Mouse (Mus musculus): ENCODE data around the gene Tmem104.

Gene Tmem104

DNA sequence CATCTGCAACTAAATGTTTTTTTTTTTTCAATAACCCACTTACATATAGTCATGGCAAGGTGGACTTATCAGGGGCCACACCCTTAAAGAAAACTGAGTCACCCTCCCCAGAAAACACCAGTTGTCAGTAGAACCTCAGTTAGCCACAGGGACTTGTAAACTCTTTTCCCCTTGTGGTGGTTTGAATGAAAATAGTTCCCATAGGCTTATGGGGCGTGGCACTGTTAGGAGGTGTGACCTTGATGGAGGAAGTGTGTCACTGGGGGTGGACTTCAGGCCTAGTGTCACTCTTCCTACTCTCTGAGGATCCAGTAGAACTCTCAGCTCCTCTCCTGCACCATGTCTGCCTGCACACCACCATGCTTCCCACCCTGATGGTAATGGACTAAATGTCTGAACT is 92.4 kb downstream of the Tmem104 start:
- no peak for DNase-seq (ENCODE audit: low spot score in 2 of 2)

DNA sequence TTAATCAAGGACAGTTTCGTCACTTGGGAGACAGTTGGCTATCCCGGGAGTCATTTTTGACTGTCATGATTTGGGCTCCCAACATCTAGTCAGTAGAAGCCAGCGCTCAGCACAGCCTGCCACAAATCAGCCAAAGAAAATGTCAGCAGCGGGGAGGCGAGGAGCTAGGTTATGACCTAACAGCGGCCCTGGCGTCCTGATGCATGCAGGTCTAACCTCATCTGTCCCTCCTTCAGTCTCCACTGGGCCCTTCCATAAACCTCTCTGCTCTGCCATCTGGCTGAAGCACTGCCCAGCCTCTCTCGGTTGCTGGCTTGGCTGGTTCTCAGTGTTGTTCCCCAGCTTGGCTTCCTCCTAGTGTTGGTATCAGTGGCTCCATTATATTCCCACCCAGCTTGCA is 95.0 kb downstream of the Tmem104 start:
- no peak for DNase-seq (ENCODE audit: low spot score in 2 of 2)

DNA sequence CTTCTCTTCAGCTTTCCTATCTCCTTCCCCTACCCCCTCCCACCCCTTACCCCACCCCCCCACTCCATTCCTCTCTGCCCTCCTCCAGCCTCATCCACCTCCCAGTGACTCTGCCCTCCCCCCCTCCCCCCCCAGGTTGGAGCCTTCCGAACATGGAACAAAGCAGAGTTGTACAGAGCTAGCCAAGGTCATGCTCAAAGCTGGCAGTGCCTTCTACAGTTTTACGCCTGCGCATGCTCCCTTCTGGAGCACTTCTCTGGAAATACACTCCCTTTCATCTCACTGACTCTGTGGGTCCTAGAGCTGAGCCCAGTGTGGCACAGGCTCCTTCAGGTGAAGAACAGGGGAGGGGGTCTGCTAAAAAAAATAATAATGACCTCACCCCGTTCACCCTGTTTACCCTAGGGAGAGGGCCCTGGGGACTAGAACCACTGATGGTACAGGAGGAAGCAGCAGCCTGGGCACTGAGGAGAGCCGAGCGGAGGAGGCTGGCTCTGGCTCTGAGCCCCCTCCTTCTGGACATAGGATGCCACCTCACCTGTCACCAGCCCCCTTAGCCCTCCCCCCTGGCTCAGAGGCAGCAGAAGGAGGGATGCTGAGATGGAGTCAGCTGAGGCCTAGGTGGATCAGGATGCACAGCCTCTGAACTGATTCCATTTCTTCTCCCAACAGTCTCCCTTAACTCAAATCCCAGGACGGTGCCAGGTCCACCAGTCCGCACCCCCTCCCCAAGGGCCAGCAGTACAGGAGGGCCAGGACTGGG is 95.6 kb downstream of the Tmem104 start:
- DNase-seq (ENCODE audit: low spot score in 2 of 2): no peak

DNA sequence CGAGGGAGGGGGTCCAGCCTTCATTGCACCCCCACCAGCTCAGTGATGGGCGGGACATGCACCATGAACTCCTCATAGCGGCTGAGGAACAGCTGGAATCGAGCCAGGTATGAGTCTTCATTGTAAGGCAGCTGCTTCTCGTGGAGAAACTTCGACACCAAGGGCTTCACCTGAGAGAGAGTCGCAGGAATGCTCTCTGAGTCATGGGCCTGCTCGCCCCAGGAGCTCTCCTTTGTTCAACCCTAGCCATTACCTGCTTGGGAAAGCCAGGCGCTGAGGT is 96.1 kb downstream of the Tmem104 start:
- DNase-seq (ENCODE audit: low spot score in 2 of 2): no peak

DNA sequence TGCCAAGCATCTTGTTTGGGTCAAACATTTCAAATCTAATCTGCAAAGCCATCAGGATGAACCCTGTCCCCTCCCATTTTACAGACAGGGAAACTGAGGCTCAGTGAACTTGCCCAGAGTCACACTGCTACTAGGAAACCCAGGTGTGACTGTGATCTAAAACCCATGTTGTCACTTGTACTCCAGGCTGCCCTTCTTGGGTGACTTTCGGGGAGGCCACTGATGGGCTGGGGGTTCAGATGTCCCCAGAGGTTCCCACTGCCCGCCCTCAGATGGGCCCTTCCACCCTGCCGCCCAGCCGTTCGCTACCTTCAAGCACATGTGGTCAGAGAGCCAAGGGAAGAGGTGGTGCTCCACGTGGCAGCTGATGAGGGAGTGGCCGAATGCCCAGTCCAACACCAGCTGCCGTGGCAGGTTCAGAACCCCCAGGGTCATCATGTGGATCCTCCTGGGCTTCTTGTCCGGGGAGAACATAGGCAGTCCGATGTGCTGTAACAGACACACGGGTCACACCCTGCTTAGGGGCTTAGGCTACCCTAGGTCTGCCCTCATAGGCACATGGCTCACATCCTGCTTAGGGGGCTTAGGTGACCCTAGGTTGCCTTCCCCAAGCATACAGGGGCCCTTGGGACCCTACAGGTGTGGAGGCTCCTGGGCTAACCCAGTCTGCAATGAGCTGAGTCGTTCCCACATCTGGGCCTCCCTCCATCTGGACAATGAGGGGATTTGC is 96.8 kb downstream of the Tmem104 start:
- DNase-seq (ENCODE audit: low spot score in 2 of 2): no peak

DNA sequence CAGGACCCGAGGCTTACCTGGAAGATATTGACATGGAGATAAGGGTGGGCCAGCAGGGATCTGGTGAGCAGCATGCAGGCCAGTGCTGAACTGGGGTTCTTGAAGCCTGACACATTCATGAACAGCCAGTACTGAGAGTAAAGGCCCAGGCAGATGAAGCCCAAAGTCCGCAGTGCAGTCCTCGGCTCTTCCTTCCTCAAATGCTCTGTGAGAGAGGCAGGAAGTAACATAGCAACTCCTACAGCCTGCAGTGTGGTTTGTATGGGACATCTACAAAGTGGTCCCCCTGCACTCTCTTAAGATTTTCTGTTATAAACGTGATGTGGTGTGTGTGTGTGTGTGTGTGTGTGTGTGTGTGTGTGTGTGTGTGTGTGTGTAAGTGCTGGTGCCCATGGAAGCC is 98.0 kb downstream of the Tmem104 start:
- DNase-seq (ENCODE audit: low spot score in 2 of 2): no peak

DNA sequence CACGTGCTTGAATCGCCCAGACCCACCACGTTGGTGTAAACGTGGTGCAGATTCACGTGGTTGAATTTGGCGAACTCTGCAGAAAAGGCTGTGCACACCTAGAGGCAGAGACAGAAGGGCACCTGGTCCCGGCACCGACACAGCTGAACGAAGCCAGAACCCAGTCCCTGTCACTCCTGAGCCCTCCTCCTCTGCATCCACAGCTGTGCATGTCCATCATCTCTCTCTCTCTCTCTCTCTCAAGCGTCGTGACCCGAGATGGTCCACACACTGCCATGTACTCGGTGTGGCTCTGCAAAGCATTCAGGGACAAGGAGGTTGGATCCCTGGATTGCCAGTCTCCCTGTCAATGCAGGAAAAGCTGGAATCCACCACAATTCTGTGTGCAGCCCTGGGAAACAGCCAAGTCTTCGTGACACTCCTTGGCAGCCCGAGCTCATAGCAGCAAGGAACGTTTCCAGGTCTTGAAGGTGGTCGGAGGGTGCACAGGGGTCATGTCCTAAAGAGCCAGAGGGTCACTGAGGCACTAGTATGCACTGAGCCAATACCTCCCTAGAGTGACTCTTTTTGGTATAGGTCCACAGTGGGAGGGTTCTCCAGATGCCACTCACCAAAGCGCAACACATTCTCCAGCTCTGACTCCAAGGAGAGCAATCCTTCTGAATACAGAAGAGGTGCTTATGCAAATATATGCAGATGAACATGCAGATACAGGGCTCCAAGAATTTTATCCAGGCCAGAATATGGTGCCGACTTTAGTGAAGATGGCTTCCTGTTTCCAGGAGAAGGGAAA is 99.1 kb downstream of the Tmem104 start:
- DNase-seq (ENCODE audit: low spot score in 2 of 2): no peak

DNA sequence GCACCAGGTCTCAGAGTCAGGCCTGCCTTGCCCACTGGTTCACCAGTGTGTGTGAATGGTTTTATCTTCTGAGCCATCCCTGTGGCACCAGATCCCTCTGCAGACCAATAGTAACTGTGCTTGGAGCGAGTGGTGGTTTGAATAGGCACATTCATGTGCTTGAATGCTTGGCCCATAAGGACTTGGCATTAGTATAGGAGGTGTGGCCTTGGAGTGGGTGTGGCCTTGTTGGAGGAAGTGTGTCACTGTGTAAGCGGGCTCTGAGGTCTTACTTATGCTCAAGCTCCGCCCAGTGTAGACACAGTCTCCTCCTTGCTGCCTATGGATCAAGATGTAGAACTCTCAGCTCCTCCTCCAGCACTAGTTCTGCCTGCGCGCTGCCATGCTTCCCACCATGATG is 100.1 kb downstream of the Tmem104 start:
- no peak for DNase-seq (ENCODE audit: low spot score in 2 of 2)

DNA sequence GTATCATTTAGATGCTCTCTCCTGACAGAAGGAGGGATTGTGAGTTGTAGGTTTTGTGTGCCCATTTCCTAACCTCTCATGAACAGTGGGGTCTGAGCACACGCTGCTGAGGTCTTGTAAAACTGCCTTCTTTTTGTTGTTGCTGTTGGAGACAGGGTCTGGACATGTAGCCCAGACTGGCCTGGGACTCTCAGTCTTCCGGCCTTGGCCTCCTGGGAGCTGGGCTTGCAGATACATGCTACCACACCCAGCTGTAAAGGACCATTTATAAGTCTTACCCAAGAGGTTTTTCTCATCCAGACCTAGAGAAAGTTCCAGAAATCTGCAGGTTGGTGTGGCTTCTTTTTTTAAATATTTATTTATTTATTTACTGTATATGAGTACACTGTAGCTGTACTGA is 101.0 kb downstream of the Tmem104 start:
- DNase-seq (ENCODE audit: low spot score in 2 of 2): no peak

DNA sequence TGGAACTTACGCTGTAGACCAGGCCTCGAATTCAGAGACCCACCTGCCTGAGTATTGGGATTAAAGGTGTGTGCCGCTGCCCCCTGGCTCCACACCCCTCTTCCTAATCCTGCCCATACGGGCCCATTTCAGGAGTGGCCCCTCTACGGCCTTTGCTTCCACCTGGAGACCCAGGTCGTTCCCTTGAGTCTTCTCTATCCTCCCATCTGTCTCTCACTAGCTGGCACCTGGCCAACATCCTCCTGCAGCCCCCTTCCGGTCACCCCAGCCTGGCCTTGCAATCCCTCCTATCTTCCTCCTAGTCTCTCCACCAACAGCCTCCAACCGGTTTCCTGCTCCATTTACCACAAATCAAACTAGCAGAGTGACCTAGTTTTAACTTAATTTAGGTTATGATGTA is 102.6 kb downstream of the Tmem104 start:
- no peak for DNase-seq (ENCODE audit: low spot score in 2 of 2)

DNA sequence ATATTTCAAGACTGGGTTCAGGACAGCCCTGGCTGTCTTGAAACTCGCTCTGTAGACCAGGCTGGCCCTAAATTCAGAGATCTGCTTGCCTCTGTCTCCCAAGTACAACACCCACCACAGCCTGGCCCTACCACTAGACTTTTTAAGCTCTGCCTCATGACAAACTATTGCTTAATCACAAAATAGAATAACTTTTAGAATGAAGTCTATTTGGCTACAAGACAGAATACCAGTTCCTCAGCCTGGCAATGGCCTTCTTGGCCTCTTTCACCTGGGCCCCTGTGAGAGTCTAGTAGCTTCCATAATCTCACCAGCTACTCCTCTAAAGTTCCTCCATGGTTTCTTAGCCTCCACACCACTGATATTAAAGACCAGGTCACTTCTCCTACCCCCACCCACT is 103.0 kb downstream of the Tmem104 start:
- DNase-seq (ENCODE audit: low spot score in 2 of 2): no peak

DNA sequence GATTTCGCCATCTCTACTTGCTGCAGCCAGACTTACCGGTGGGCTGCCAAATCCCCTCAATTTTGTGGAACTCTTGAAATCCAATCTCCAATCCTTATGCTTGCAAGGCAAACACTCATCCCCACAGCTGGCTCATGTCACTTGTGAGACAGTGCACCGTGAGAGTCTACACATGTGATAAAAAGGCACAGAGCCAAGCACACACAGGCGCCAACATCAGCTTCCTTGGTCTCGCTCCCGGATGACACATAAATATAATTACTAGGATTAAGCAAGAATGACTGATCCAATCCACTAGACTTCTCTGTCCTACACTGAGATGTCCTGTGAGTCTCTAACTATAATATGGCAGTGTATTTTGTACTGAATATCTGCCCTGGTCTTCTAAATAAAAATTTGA is 103.6 kb downstream of the Tmem104 start:
- no peak for DNase-seq (ENCODE audit: low spot score in 2 of 2)

DNA sequence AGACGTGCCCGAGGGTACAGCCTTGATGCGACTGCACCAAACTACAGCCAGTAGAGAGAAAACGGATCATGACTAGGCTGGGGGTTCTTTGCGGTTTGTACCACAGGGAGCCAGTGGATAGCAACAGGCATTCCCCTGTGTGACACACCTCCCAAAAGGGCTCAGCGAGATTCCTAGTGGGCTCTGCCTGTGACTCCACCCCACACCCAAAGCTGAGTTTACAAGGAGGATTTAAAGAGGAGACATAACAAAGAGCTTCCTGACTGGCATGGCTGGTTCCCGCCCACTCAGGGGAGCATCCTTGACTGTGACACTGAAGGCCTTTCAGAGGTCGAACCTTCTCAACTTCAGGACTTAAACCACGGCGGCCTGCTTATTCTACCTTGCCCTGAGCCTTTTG is 104.2 kb downstream of the Tmem104 start:
- DNase-seq (ENCODE audit: low spot score in 2 of 2): no peak

DNA sequence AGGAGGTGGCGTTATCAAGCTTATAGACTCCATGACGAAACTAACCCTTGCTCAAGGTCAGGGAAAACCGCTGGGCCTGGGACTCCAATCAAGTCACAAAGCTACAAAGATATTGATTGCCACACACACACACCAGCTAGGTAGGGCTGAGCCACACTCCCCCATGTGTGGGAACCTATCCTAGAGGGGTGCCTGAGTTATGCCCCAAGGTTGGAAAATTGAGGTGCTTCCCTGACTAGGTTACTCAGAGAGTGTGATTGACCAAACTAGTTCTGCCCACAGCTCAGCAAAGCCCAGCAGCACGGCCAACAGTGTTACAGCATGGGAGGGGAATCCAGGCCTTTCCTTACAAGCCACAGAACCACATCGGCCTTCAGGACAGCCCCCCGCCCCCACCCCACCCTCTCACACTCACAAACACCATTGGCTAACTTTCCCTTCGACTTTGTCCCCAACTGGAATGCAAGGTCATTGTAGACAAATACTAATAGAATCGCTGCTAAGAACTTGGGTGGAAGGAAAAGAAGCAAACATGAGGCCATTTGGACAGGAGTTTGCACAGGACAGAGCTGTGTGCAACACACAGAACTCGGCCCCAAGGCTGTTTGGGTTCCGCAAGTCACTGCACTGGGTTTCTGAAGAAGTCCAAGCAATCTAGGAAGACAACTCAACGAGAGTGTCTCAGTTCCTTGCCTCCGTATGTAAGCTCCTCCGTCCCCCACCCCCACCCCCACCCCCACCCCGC is 105.5 kb downstream of the Tmem104 start:
- DNase-seq (ENCODE audit: low spot score in 2 of 2): no peak

DNA sequence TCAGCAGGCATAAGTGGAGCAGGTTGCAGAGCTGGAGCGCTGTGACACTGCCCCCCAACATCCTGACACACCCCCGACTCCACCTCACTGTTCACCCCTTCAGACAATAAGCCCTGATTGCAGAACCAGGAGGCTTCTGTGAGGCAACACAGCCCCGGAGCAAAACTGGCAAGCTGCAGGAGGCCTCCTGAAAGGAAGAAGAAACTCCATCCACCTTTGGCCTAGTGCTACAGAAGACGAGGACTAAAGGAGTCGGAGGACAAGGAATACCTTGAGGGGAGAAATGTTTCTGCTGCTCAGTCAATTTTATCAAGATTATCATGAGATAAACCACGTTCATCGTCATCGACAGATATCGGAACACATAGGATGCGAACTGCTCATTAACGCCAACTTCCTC is 108.7 kb downstream of the Tmem104 start:
- DNase-seq (ENCODE audit: low spot score in 2 of 2): no peak
